Mouse (Mus musculus) embryonic facial prominence, embryonic 15.5 days (tissue): ENCODE results near the gene Gm9833. TPM values are rescaled to one million over a fixed set of nuclear protein-coding genes. Genes with fewer than 3 reads are reported as not detected.

Experiments used
- ATAC-seq: fragments of 200-750 bp; cut with Nextera tagmentation; 2 replicates; pipeline ENCODE4 v1.8.0; 2017; ENCODE audit warnings: low read depth, moderate TSS enrichment; ENCODE audit not compliant: insufficient number of reproducible peaks, low FRiP score, low TSS enrichment
- H3K27ac ChIP-seq: fragments of 300-500 bp; sonication (generic); replicated peaks from 2 replicates; pipeline ENCODE4 v1.5.1; 2015; ENCODE audit warnings: mild to moderate bottlenecking, inconsistent platforms
- H3K27me3 ChIP-seq: fragments of 300-500 bp; sonication (generic); 2 replicates; pipeline ENCODE4 v1.6.1; 2015; ENCODE audit warnings: inconsistent platforms
- H3K36me3 ChIP-seq: fragments of 300-500 bp; sonication (generic); 2 replicates; pipeline ENCODE4 v1.6.1; 2015; ENCODE audit warnings: mild to moderate bottlenecking, inconsistent platforms
- H3K4me1 ChIP-seq: fragments of 300-500 bp; sonication (generic); 2 replicates; pipeline ENCODE4 v1.6.1; 2015; ENCODE audit warnings: inconsistent platforms
- H3K4me2 ChIP-seq: fragments of 300-500 bp; sonication (generic); replicated peaks from 2 replicates; pipeline ENCODE4 v1.6.1; 2015; ENCODE audit warnings: mild to moderate bottlenecking, inconsistent platforms
- H3K4me3 ChIP-seq: fragments of 300-500 bp; sonication (generic); replicated peaks from 2 replicates; pipeline ENCODE4 v1.5.1; 2015; ENCODE audit warnings: mild to moderate bottlenecking, inconsistent platforms
- H3K9ac ChIP-seq: fragments of 300-500 bp; sonication (generic); 2 replicates; pipeline ENCODE4 v1.6.1; 2015; ENCODE audit warnings: inconsistent platforms
- H3K9me3 ChIP-seq: fragments of 300-500 bp; sonication (generic); replicated peaks from 2 replicates; pipeline ENCODE4 v1.6.1; 2016; ENCODE audit warnings: inconsistent platforms
- WGBS: fragments of 180-500 bp; shearing (Covaris S2); methylation state at CpG from one replicate; pipeline ENCODE4 v1.1.7; 2015; 5-methylcytosine and 5-hydroxymethylcytosine counted together
- polyA plus RNA-seq: library from polyadenylated mRNA; unstranded; fragments of >200 nt; fragmentation: Nextera tagmentation; extraction: Ambion mirVana; gene quantifications from 2 replicates; pipeline ENCODE4 v1.2.1, GENCODE M21; 2015

The Gm9833 gene
- polyA plus RNA-seq, 1 experiment from 2014 or later = 2.3 TPM

GRCm38 (mm10) chr3:10091616-10092140 lies 3.8 kb downstream of the Gm9833 start:
- WGBS = 69% methylated on average over 6 of the region's 6 CpGs
- Histone ChIP-seq H3K36me3 (no peaks in the 10 kb centered on the region), H3K9me3 (no peaks in the 10 kb centered on the region), H3K4me1 (peaks cover 8% of the 10 kb centered on the region), H3K4me2 (no peak overlapping the region), H3K27ac (no peak overlapping the region), H3K9ac (no peak overlapping the region), H3K27me3 (no peaks in the 10 kb centered on the region), H3K4me3 (no peak overlapping the region)
- no peak for ATAC-seq

- no peak overlapping the region for H3K27ac ChIP-seq
- no peak overlapping the region for H3K9ac ChIP-seq
- WGBS = 20% methylated on average over 7 of the region's 7 CpGs
- H3K4me3 ChIP-seq = no peak overlapping the region
- no peaks in the 10 kb centered on the region for H3K27me3 ChIP-seq
- ATAC-seq = no peak
- H3K36me3 ChIP-seq = no peaks in the 10 kb centered on the region
- H3K9me3 ChIP-seq = no peaks in the 10 kb centered on the region
- H3K4me2 ChIP-seq = no peak overlapping the region
- H3K4me1 ChIP-seq = peaks cover 8% of the 10 kb centered on the region
Observed at GRCm38 (mm10) chr3:10092499-10092898, 4.6 kb downstream of the Gm9833 start.

- no peak overlapping the region for H3K4me3 ChIP-seq
- no peak overlapping the region for H3K9ac ChIP-seq
- H3K4me2 ChIP-seq = no peak overlapping the region
- ATAC-seq = no peak
- H3K36me3 ChIP-seq = no peaks in the 10 kb centered on the region
- peaks cover 8% of the 10 kb centered on the region for H3K4me1 ChIP-seq
- no peaks in the 10 kb centered on the region for H3K9me3 ChIP-seq
- H3K27me3 ChIP-seq = no peaks in the 10 kb centered on the region
- H3K27ac ChIP-seq = no peak overlapping the region
- WGBS = 64% methylated on average over 6 of the region's 6 CpGs
Observed at GRCm38 (mm10) chr3:10092914-10093313, 5.0 kb downstream of the Gm9833 start.

GRCm38 (mm10) chr3:10095076-10095622 lies 7.2 kb downstream of the Gm9833 start:
- H3K27ac ChIP-seq = no peak overlapping the region
- H3K4me1 ChIP-seq = peaks cover 8% of the 10 kb centered on the region
- no peak overlapping the region for H3K4me3 ChIP-seq
- H3K36me3 ChIP-seq = no peaks in the 10 kb centered on the region
- H3K4me2 ChIP-seq = no peak overlapping the region
- WGBS = 68% methylated on average over 2 of the region's 2 CpGs
- no peaks in the 10 kb centered on the region for H3K9me3 ChIP-seq
- no peak for ATAC-seq
- no peak overlapping the region for H3K9ac ChIP-seq
- no peaks in the 10 kb centered on the region for H3K27me3 ChIP-seq

- no peak for ATAC-seq
- Histone ChIP-seq H3K27ac (no peak overlapping the region), H3K36me3 (no peaks in the 10 kb centered on the region), H3K9ac (no peak overlapping the region), H3K9me3 (no peaks in the 10 kb centered on the region), H3K4me3 (no peak overlapping the region), H3K4me2 (no peak overlapping the region), H3K27me3 (no peaks in the 10 kb centered on the region), H3K4me1 (no peaks in the 10 kb centered on the region)
- 82% methylated on average over 5 of the region's 5 CpGs for WGBS
Observed at GRCm38 (mm10) chr3:10099756-10100155, 11.8 kb downstream of the Gm9833 start.

GRCm38 (mm10) chr3:10111570-10111969 lies 23.7 kb downstream of the Gm9833 start:
- Histone ChIP-seq H3K27ac (no peak overlapping the region), H3K4me1 (no peaks in the 10 kb centered on the region), H3K4me3 (no peak overlapping the region), H3K36me3 (no peaks in the 10 kb centered on the region), H3K4me2 (no peak overlapping the region), H3K9ac (no peak overlapping the region), H3K9me3 (no peaks in the 10 kb centered on the region), H3K27me3 (no peaks in the 10 kb centered on the region)
- no peak for ATAC-seq
- 86% methylated on average over 2 of the region's 2 CpGs for WGBS

GRCm38 (mm10) chr3:10112196-10112595 lies 24.3 kb downstream of the Gm9833 start:
- Histone ChIP-seq H3K27me3 (no peaks in the 10 kb centered on the region), H3K4me3 (no peak overlapping the region), H3K9me3 (no peaks in the 10 kb centered on the region), H3K4me1 (no peaks in the 10 kb centered on the region), H3K4me2 (no peak overlapping the region), H3K9ac (no peak overlapping the region), H3K27ac (no peak overlapping the region), H3K36me3 (no peaks in the 10 kb centered on the region)
- WGBS = 68% methylated on average over 4 of the region's 4 CpGs
- no peak for ATAC-seq

- Histone ChIP-seq H3K27ac (no peak overlapping the region), H3K36me3 (no peaks in the 10 kb centered on the region), H3K4me1 (no peaks in the 10 kb centered on the region), H3K4me2 (no peak overlapping the region), H3K27me3 (no peaks in the 10 kb centered on the region), H3K9ac (no peak overlapping the region), H3K4me3 (no peak overlapping the region), H3K9me3 (no peaks in the 10 kb centered on the region)
- WGBS = 86% methylated on average over 2 of the region's 2 CpGs
- ATAC-seq = no peak
Observed at GRCm38 (mm10) chr3:10112660-10113059, 24.8 kb downstream of the Gm9833 start.

- H3K36me3 ChIP-seq = no peaks in the 10 kb centered on the region
- no peaks in the 10 kb centered on the region for H3K4me1 ChIP-seq
- H3K4me2 ChIP-seq = no peak overlapping the region
- H3K27me3 ChIP-seq = no peaks in the 10 kb centered on the region
- no peaks in the 10 kb centered on the region for H3K9me3 ChIP-seq
- 89% methylated on average over 12 of the region's 12 CpGs for WGBS
- H3K4me3 ChIP-seq = no peak overlapping the region
- no peak overlapping the region for H3K9ac ChIP-seq
- ATAC-seq = no peak
- no peak overlapping the region for H3K27ac ChIP-seq
Observed at GRCm38 (mm10) chr3:10116531-10116930, 28.6 kb downstream of the Gm9833 start.

GRCm38 (mm10) chr3:10121232-10121631 lies 33.3 kb downstream of the Gm9833 start:
- no peak overlapping the region for H3K27ac ChIP-seq

GRCm38 (mm10) chr3:10121956-10122739 lies 34.2 kb downstream of the Gm9833 start:
- 55% methylated on average over 6 of the region's 6 CpGs for WGBS
- no peaks in the 10 kb centered on the region for H3K27me3 ChIP-seq
- H3K9ac ChIP-seq = no peak overlapping the region
- H3K4me1 ChIP-seq = peaks cover 5% of the 10 kb centered on the region; the same call in 1 of the 2 replicates
- H3K4me2 ChIP-seq = no peak overlapping the region
- no peaks in the 10 kb centered on the region for H3K36me3 ChIP-seq
- ATAC-seq = no peak
- no peak overlapping the region for H3K4me3 ChIP-seq
- H3K9me3 ChIP-seq = no peaks in the 10 kb centered on the region
- H3K27ac ChIP-seq = no peak overlapping the region; the same call in 1 of the 2 replicates

More at GRCm38 (mm10) chr3:10121232-10121631, 33.3 kb downstream of the Gm9833 start:
- Histone ChIP-seq H3K27me3 (no peaks in the 10 kb centered on the region), H3K36me3 (no peaks in the 10 kb centered on the region), H3K4me1 (no peaks in the 10 kb centered on the region), H3K9ac (no peak overlapping the region), H3K4me3 (no peak overlapping the region), H3K9me3 (no peaks in the 10 kb centered on the region), H3K4me2 (no peak overlapping the region)
- no peak for ATAC-seq
- 69% methylated on average over 9 of the region's 9 CpGs for WGBS
